Mouse (Mus musculus) myocyte (in vitro differentiated cells): ENCODE results near the gene Map4k1.

Experiments
- E2F4 ChIP-seq: IDR thresholded peaks from one replicate; pipeline ENCODE4 v1.6.1; 2011; ENCODE audit warnings: mild to moderate bottlenecking, control low read depth, moderate library complexity; ENCODE audit not compliant: insufficient read depth
- MAX ChIP-seq: IDR thresholded peaks from one replicate; pipeline ENCODE4 v1.6.1; 2011; ENCODE audit warnings: low read depth, mild to moderate bottlenecking, control low read depth
- MYOD1 ChIP-seq, 3 experiments: IDR thresholded peaks; one replicate each; pipeline ENCODE4 v1.6.1; 2011; ENCODE audit warnings: control low read depth in 2 of 3, low read depth in 2 of 3, mild to moderate bottlenecking in 2 of 3, moderate library complexity in 1 of 3; ENCODE audit not compliant: insufficient read length in 2 of 3, control insufficient read depth in 1 of 3
- POLR2A ChIP-seq: IDR thresholded peaks from one replicate; pipeline ENCODE4 v1.6.1; 2011; ENCODE audit warnings: low read depth, mild to moderate bottlenecking, control low read depth, moderate library complexity; ENCODE audit not compliant: insufficient read length
- POLR2AphosphoS2 ChIP-seq: IDR thresholded peaks from one replicate; pipeline ENCODE4 v1.6.1; 2011; ENCODE audit warnings: low read depth, control low read depth; ENCODE audit not compliant: insufficient read length
- REST ChIP-seq: IDR thresholded peaks from one replicate; pipeline ENCODE4 v1.6.1; 2011; ENCODE audit warnings: mild to moderate bottlenecking, control low read depth, moderate library complexity; ENCODE audit not compliant: insufficient read depth, insufficient read length
- SRF ChIP-seq: IDR thresholded peaks from one replicate; pipeline ENCODE4 v1.6.1; 2011; ENCODE audit warnings: low read depth; ENCODE audit not compliant: control insufficient read depth, insufficient read length
- TCF12 ChIP-seq: IDR thresholded peaks from one replicate; pipeline ENCODE4 v1.6.1; 2011; ENCODE audit warnings: mild to moderate bottlenecking, control low read depth; ENCODE audit not compliant: poor library complexity, insufficient read depth, severe bottlenecking
- USF1 ChIP-seq: IDR thresholded peaks from one replicate; pipeline ENCODE4 v1.6.1; 2011; ENCODE audit warnings: low read depth, mild to moderate bottlenecking, control low read depth, moderate library complexity

- TF ChIP-seq E2F4 = no peak
- TF ChIP-seq POLR2A = no peak
- no peak for TF ChIP-seq USF1
- no peak for TF ChIP-seq SRF
- no peak for TF ChIP-seq MAX
- no peak for TF ChIP-seq MYOD1 (IDR thresholded peaks at IDR 0.05; ENCODE audit: control insufficient read depth in 1 of 3, insufficient read length in 2 of 3, low read depth in 2 of 3)
- peak; percentile 11 for TF ChIP-seq POLR2AphosphoS2
- TF ChIP-seq REST = no peak
- no peak for TF ChIP-seq TCF12
Measured at GRCm38 (mm10) chr7:29048615-29049014, 66.8 kb downstream of the Map4k1 start.
